14 mouse cellular contexts compared by ENCODE assay signal in genomic region chr3:151445936-151446335, GRCm38 (mm10). TPM values are rescaled to one million over a fixed set of nuclear protein-coding genes. Genes with fewer than 3 reads are reported as not detected.
DNase-seq lines count a peak whose midpoint lies in the region; ATAC-seq and TF ChIP-seq lines count a peak whose summit lies in the region.
"Had no signal": no experiment of that assay in that cellular context is flagged by ENCODE, and none has a peak within 500 bp of the region (broad histone marks: within the 10 kb centered on the region; RNA-seq: fewer than 3 reads in every experiment).

No protein-coding gene starts in this region.

- no peak overlapping the region for H3K9ac ChIP-seq in forebrain, embryonic 11.5 days (ENCODE audit: low read length)
- H3K9ac ChIP-seq: forebrain, embryonic 12.5 days; liver, embryonic 14.5 days; midbrain, embryonic 13.5 days had no signal

- no peak overlapping the region for H3K4me3 ChIP-seq in forebrain, embryonic 11.5 days (ENCODE audit: low read depth, low read length)
- H3K4me3 ChIP-seq in forebrain, embryonic 10.5 days: no peak overlapping the region
- no peak overlapping the region for H3K4me3 ChIP-seq in layer of hippocampus, adult 2 months
- H3K4me3 ChIP-seq: forebrain, embryonic 12.5 days; midbrain, embryonic 13.5 days had no signal

- H3K4me2 ChIP-seq in forebrain, embryonic 11.5 days (ENCODE audit: low read depth, low read length, severe bottlenecking): no peak overlapping the region
- H3K4me2 ChIP-seq: forebrain, embryonic 12.5 days; midbrain, embryonic 13.5 days had no signal

- no peak for DNase-seq in forebrain, embryonic 11.5 days (ENCODE audit: low spot score)
- no peak for DNase-seq in forebrain, embryonic 10.5 days (ENCODE audit: extremely low spot score, low spot score)
- DNase-seq in layer of hippocampus, adult 2 months (ENCODE audit: low spot score in 2 of 2): no peak
- DNase-seq in layer of hippocampus, adult 18-20 months (ENCODE audit: low spot score in 2 of 2): no peak
- DNase-seq in Muller cell, postnatal 12 days (ENCODE audit: inconsistent ontology term): peak; percentile 70
- DNase-seq in testis, postnatal 10 days (ENCODE audit: low spot score): no peak
- no peak for DNase-seq in ovary, adult 18-20 months (ENCODE audit: low spot score)
- DNase-seq: embryo, embryonic 11 days; gastrocnemius, postnatal 14 days; heart, postnatal 4 days had no signal

- H3K36me3 ChIP-seq in forebrain, embryonic 11.5 days (ENCODE audit: control insufficient read depth, insufficient read depth, low read length): no peaks in the 10 kb centered on the region
- no peaks in the 10 kb centered on the region for H3K36me3 ChIP-seq in forebrain, embryonic 10.5 days (replicated peaks)
- H3K36me3 ChIP-seq: forebrain, embryonic 12.5 days; midbrain, embryonic 13.5 days had no signal

- H3K4me1 ChIP-seq in forebrain, embryonic 11.5 days (replicated peaks; ENCODE audit: control insufficient read depth, insufficient read depth, low read length): no peaks in the 10 kb centered on the region
- no peaks in the 10 kb centered on the region for H3K4me1 ChIP-seq in forebrain, embryonic 10.5 days
- H3K4me1 ChIP-seq: forebrain, embryonic 12.5 days; midbrain, embryonic 13.5 days had no signal

- peak; percentile 33 for TF ChIP-seq CTCF in layer of hippocampus, adult 2 months (conservative IDR thresholded peaks at IDR 0.05)

- H3K27ac ChIP-seq in forebrain, embryonic 11.5 days (ENCODE audit: low read depth, low read length): no peak overlapping the region
- no peak overlapping the region for H3K27ac ChIP-seq in forebrain, embryonic 10.5 days
- H3K27ac ChIP-seq in layer of hippocampus, adult 2 months: no peak overlapping the region
- H3K27ac ChIP-seq: forebrain, embryonic 12.5 days; liver, embryonic 14.5 days; midbrain, embryonic 13.5 days had no signal

- 0 out of 2 replicates have a peak, but pooled peaks have one; percentile 10 for ATAC-seq in forebrain, embryonic 11.5 days (replicated peaks; ENCODE audit: low FRiP score)
- ATAC-seq in megakaryocyte progenitor cell, adult 5-6 weeks (replicated peaks; ENCODE audit: poor library complexity): peak; percentile 90
- ATAC-seq: midbrain, embryonic 13.5 days had no signal

- H3K27me3 ChIP-seq in forebrain, embryonic 11.5 days (ENCODE audit: control insufficient read depth, insufficient read depth, low read length): no peaks in the 10 kb centered on the region
- H3K27me3 ChIP-seq in forebrain, embryonic 10.5 days (ENCODE audit: poor library complexity, severe bottlenecking): no peaks in the 10 kb centered on the region
- H3K27me3 ChIP-seq: forebrain, embryonic 12.5 days; midbrain, embryonic 13.5 days had no signal

- WGBS in forebrain, embryonic 11.5 days: 72% methylated on average over 2 of the region's 2 CpGs
- WGBS in forebrain, embryonic 10.5 days: 71% methylated on average over 2 of the region's 2 CpGs

- H3K9me3 ChIP-seq in forebrain, embryonic 11.5 days (ENCODE audit: control insufficient read depth, low read length): no peaks in the 10 kb centered on the region
- no peaks in the 10 kb centered on the region for H3K9me3 ChIP-seq in forebrain, embryonic 10.5 days
- H3K9me3 ChIP-seq: forebrain, embryonic 12.5 days; midbrain, embryonic 13.5 days had no signal

RNA-seq across cellular contexts. Expression of gene Adgrl4, which starts 8.2 kb away (rescaled TPM):
- 7.0 and 7.3 TPM in 2 replicates for polyA plus RNA-seq in forebrain, embryonic 11.5 days (2014; fragmentation: Nextera tagmentation; extraction: Ambion mirVana)
- polyA plus RNA-seq in forebrain, embryonic 10.5 days (2016; fragmentation: Nextera tagmentation; extraction: Ambion mirVana): 4.1 and 4.8 TPM in 2 replicates
- 10 to 100 TPM; 15.7 to 19.2 TPM for total RNA-seq in layer of hippocampus, adult 2 months (2021)
- 10 to 100 TPM; 23.9 to 24.1 TPM for total RNA-seq in layer of hippocampus, adult 18-20 months (2021)
- 169 and 236 TPM in 2 replicates for total RNA-seq in megakaryocyte progenitor cell, adult 5-6 weeks (2015)
- total RNA-seq in megakaryocyte progenitor cell, adult 5-6 weeks (2017): 133 and 193 TPM in 2 replicates

Comparison
In these comparisons a context has a peak if more than half of its experiments do, and no peak if none do; other contexts are left out.
1. RNA of gene Adgrl4, which starts 8.2 kb away (total RNA-seq): 133 to 236 TPM in megakaryocyte progenitor cell, adult 5-6 weeks; 23.9 to 24.1 TPM in layer of hippocampus, adult 18-20 months and 15.7 to 19.2 TPM in layer of hippocampus, adult 2 months; every median in the first group is over 4 times any median in the second.